Mouse (Mus musculus) ES-Bruce4 (cell line): ENCODE data around the gene Astn1.

Experiments used
- CTCF ChIP-seq: IDR thresholded peaks from one replicate; pipeline ENCODE4 v1.8.1; 2011; ENCODE audit warnings: low read depth, low read length
- EP300 ChIP-seq: IDR thresholded peaks from 2 replicates; pipeline ENCODE4 v1.6.1; 2011; ENCODE audit warnings: low read depth, low read length; ENCODE audit not compliant: insufficient read depth
- POLR2A ChIP-seq: IDR thresholded peaks from one replicate; pipeline ENCODE4 v1.8.1; 2011; ENCODE audit warnings: low read length; ENCODE audit not compliant: insufficient read depth

GRCm38 (mm10) chr1:158364461-158364860, 2.4 kb downstream of the Astn1 start:
- TF ChIP-seq POLR2A (no peak), EP300 (no peak), CTCF (no peak)
